Mouse (Mus musculus): ENCODE measurements at regions not wholly inside any gene's neighbourhood (a gene's known extent, or its start where the extent isn't known, plus 50 kb on each side); places are given as distances from the start of the nearest gene placed in this dataset.

GRCm38 (mm10) chr2:3941496-3941895 lies 76.0 kb upstream of the Frmd4a start:
- no peak for DNase-seq (ENCODE audit: low read depth)

- DNase-seq (ENCODE audit: low read depth): no peak
Measured at GRCm38 (mm10) chr2:3947432-3947831, 70.1 kb upstream of the Frmd4a start.

GRCm38 (mm10) chr2:3948331-3948730 lies 69.2 kb upstream of the Frmd4a start:
- DNase-seq (ENCODE audit: low read depth): no peak

- DNase-seq (ENCODE audit: low read depth): no peak
Measured at GRCm38 (mm10) chr2:3957491-3957890, 60.0 kb upstream of the Frmd4a start.

DNA sequence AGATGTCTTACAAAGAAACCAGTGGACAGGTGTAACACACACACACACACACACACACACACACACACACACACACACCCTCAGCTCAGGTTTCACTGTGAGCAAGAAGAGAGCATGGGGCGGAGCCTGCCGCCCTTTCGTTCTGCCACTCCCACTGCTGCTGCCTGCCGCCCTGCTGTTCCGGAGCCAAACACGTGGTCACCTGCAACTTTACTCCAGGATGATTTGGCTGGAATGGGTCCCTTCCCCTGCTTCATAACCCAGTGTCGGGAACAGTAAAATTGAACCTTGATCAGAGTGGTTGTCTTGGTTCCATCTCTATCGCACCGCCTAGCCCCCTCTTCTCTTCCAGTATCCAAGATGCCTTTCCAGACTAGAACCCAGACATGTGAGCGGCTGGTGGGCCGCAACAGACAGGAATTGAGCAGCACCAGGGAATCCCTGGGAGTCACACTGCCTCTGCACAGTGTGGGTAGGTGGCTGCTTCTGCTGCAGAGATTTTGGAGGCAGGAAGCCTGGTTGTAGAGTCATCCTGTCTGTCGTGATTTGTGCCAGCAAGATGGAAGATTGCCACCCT lies 59.4 kb upstream of the Frmd4a start:
- no peak for DNase-seq (ENCODE audit: low read depth)

DNA sequence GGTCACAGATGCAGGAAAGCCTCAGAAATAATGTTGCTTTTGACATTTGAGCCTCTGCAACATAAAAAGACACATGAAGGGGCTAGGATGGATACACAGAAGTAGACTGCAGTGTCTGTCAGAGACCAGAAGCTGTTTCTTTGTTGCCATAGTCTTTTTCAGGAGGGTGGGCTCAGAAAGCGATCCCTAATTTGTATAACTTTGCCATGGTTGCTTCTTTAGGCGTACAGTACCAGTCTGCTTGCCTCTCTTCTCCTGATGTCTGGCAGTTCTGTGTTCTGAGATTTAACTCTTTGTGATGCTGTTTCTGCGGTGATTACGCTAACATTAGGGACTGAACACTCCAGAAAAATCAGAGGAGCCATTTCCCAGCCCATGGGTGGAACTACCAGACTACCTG lies 58.8 kb upstream of the Frmd4a start:
- DNase-seq (ENCODE audit: low read depth): no peak

- DNase-seq (ENCODE audit: low read depth): no peak
Measured at GRCm38 (mm10) chr2:3959181-3959580, 58.3 kb upstream of the Frmd4a start.

DNA sequence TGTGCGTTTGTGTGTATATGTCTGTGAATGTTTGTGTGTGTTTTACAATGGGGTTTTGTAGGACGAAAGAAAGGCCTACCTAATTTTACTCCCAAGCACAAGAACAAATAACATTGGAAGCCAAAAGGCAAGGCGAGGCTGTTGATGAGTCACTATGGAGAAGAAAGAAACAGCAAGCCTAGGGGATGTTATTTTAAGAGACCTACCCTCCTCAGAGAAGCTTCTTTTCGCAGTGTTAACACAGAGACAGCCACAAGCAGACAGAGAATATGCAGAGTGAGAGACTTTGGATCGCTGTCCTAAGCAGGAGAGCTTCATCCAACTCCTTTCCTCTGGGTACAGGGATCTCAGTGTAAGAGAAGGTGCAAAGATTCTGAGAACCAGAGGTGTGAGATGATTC lies 57.3 kb upstream of the Frmd4a start:
- no peak for DNase-seq (ENCODE audit: low read depth)

- peak; percentile 20 for DNase-seq (ENCODE audit: low read depth)
Measured at GRCm38 (mm10) chr2:3964351-3964750, 53.2 kb upstream of the Frmd4a start.

Measured in fibroblast of lung, adult 2 months (primary cell).